Mouse (Mus musculus) myocyte (in vitro differentiated cells): ENCODE data around the gene Psmf1. TPM values are rescaled to one million over a fixed set of nuclear protein-coding genes. Genes with fewer than 3 reads are reported as not detected.

Source experiments
- H3K27me3 ChIP-seq: one replicate; pipeline ENCODE4 v1.6.1; 2011; ENCODE audit not compliant: control insufficient read depth, insufficient read depth, insufficient read length
- H3K36me3 ChIP-seq: one replicate; pipeline ENCODE4 v1.6.1; 2011; ENCODE audit not compliant: control insufficient read depth, insufficient read depth
- H3K4me2 ChIP-seq: one replicate; pipeline ENCODE4 v1.6.1; 2011; ENCODE audit warnings: low read depth, control low read depth
- H3K4me3 ChIP-seq: one replicate; pipeline ENCODE4 v1.5.1; 2011; ENCODE audit warnings: mild to moderate bottlenecking, control low read depth, moderate library complexity
- H3K79me2 ChIP-seq: one replicate; pipeline ENCODE4 v1.6.1; 2011; ENCODE audit not compliant: control insufficient read depth, insufficient read depth
- H3ac ChIP-seq: one replicate; pipeline ENCODE4 v1.6.1; 2011; ENCODE audit not compliant: control insufficient read depth, insufficient read length
- CEBPB ChIP-seq: IDR thresholded peaks from 2 replicates; pipeline ENCODE4 v1.6.1; 2011; ENCODE audit warnings: mild to moderate bottlenecking, moderate library complexity; ENCODE audit not compliant: poor library complexity, insufficient read depth, severe bottlenecking
- E2F4 ChIP-seq: IDR thresholded peaks from one replicate; pipeline ENCODE4 v1.6.1; 2011; ENCODE audit warnings: mild to moderate bottlenecking, control low read depth, moderate library complexity; ENCODE audit not compliant: insufficient read depth
- MAX ChIP-seq: IDR thresholded peaks from one replicate; pipeline ENCODE4 v1.6.1; 2011; ENCODE audit warnings: low read depth, mild to moderate bottlenecking, control low read depth
- MYOD1 ChIP-seq, 3 experiments: IDR thresholded peaks; one replicate each; pipeline ENCODE4 v1.6.1; 2011; ENCODE audit warnings: control low read depth in 2 of 3, low read depth in 2 of 3, mild to moderate bottlenecking in 2 of 3, moderate library complexity in 1 of 3; ENCODE audit not compliant: insufficient read length in 2 of 3, control insufficient read depth in 1 of 3
- MYOG ChIP-seq, 3 experiments: IDR thresholded peaks; one replicate each; pipeline ENCODE4 v1.6.1; 2011; ENCODE audit warnings: control low read depth in 2 of 3, low read depth in 2 of 3, mild to moderate bottlenecking in 2 of 3; ENCODE audit not compliant: insufficient read length in 2 of 3, control insufficient read depth in 1 of 3, insufficient read depth in 1 of 3
- POLR2A ChIP-seq: IDR thresholded peaks from one replicate; pipeline ENCODE4 v1.6.1; 2011; ENCODE audit warnings: low read depth, mild to moderate bottlenecking, control low read depth, moderate library complexity; ENCODE audit not compliant: insufficient read length
- POLR2AphosphoS2 ChIP-seq: IDR thresholded peaks from one replicate; pipeline ENCODE4 v1.6.1; 2011; ENCODE audit warnings: low read depth, control low read depth; ENCODE audit not compliant: insufficient read length
- REST ChIP-seq: IDR thresholded peaks from one replicate; pipeline ENCODE4 v1.6.1; 2011; ENCODE audit warnings: mild to moderate bottlenecking, control low read depth, moderate library complexity; ENCODE audit not compliant: insufficient read depth, insufficient read length
- SRF ChIP-seq: IDR thresholded peaks from one replicate; pipeline ENCODE4 v1.6.1; 2011; ENCODE audit warnings: low read depth; ENCODE audit not compliant: control insufficient read depth, insufficient read length
- TCF12 ChIP-seq: IDR thresholded peaks from one replicate; pipeline ENCODE4 v1.6.1; 2011; ENCODE audit warnings: mild to moderate bottlenecking, control low read depth; ENCODE audit not compliant: poor library complexity, insufficient read depth, severe bottlenecking
- TCF3 ChIP-seq: IDR thresholded peaks from one replicate; pipeline ENCODE4 v1.6.1; 2011; ENCODE audit warnings: low read depth, control low read depth; ENCODE audit not compliant: insufficient read length
- USF1 ChIP-seq: IDR thresholded peaks from one replicate; pipeline ENCODE4 v1.6.1; 2011; ENCODE audit warnings: low read depth, mild to moderate bottlenecking, control low read depth, moderate library complexity
- polyA plus RNA-seq: library from polyadenylated mRNA; unstranded; fragments of >200 nt; fragmentation: generic; extraction: Trizol; gene quantifications from one replicate; pipeline ENCODE4 v1.2.1, GENCODE M21; 2012; ENCODE audit warnings: missing spikeins

The Psmf1 gene
- polyA plus RNA-seq, 1 experiment = 22.8 TPM

DNA sequence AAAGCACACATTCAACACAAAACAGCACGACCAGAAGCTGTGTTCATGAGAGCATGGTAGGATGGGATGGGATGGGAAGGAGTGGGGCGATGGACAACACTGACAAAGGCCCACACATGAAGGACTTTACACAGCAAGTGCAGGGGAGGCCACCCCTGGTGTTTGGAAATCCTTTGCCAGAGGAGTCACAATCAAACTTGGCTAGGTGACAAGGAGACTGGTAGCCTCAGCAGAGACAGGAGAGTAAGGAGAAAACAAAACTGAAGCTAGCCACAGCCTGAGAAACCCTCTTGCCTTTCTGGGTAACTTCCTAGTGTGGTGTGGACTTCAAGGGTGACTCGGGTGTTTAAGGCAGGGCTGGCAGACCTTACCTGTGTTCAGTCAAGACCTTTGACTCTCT, 4.9 kb downstream of the Psmf1 start:
- Histone ChIP-seq H3K4me3 (no peak overlapping the region), H3K36me3 (no peaks in the 10 kb centered on the region), H3K4me2 (no peak overlapping the region), H3ac (no peak overlapping the region), H3K79me2 (peaks cover 31% of the 10 kb centered on the region), H3K27me3 (no peaks in the 10 kb centered on the region)
- TF ChIP-seq USF1 = no peak
- no peak for TF ChIP-seq REST
- TF ChIP-seq E2F4 = no peak
- TF ChIP-seq CEBPB = no peak
- TF ChIP-seq POLR2AphosphoS2 = no peak
- no peak for TF ChIP-seq MAX
- TF ChIP-seq TCF12 = no peak
- no peak for TF ChIP-seq MYOG (IDR thresholded peaks at IDR 0.05; ENCODE audit: control insufficient read depth in 1 of 3, insufficient read depth in 1 of 3, insufficient read length in 2 of 3, low read depth in 2 of 3)
- no peak for TF ChIP-seq TCF3
- TF ChIP-seq SRF = no peak
- TF ChIP-seq POLR2A = no peak
- no peak for TF ChIP-seq MYOD1 (IDR thresholded peaks at IDR 0.05; ENCODE audit: control insufficient read depth in 1 of 3, insufficient read length in 2 of 3, low read depth in 2 of 3)

DNA sequence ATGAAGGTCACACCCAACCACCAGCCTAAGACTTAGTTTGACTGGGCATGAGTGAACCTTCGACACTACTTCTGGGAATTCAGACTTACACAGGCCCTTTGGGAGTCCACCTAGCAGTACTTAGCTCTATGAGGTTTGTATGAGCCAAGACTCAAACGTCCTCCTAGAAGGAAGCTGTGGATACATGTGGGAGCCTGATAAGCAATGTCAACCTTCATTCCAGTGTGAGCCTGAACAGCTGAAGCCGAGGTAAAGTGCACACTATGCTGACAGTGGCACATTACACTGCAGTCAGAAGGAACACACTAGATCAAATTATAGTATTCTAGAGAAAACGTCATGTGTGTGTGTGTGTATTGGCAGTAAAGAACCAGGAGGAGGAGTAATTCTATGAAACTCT, 5.5 kb downstream of the Psmf1 start:
- no peaks in the 10 kb centered on the region for H3K27me3 ChIP-seq
- H3K79me2 ChIP-seq = peaks cover 31% of the 10 kb centered on the region
- H3K36me3 ChIP-seq = no peaks in the 10 kb centered on the region
- no peak overlapping the region for H3K4me3 ChIP-seq
- H3ac ChIP-seq = no peak overlapping the region
- H3K4me2 ChIP-seq = no peak overlapping the region
- no peak for TF ChIP-seq POLR2AphosphoS2
- no peak for TF ChIP-seq MAX
- no peak for TF ChIP-seq MYOG (IDR thresholded peaks at IDR 0.05; ENCODE audit: control insufficient read depth in 1 of 3, insufficient read depth in 1 of 3, insufficient read length in 2 of 3, low read depth in 2 of 3)
- no peak for TF ChIP-seq E2F4

DNA sequence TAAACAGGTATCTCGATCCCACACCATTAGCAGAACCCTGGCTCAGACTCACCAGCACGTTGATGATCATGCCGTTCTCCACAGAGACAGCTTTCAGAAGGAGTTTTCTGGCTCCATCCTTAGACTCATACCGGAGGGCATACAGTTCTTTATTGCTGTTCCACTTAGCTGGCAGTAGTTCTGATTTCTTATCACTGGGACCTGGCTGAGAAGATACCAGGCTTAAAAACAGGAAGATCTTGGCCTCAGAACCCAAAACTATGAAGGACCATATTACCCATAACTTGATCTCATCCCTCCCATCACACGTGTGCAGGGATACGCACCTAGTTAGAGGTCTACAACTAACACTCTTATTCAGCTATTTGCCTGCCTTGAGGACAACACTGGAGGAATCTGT, 8.6 kb downstream of the Psmf1 start:
- H3K27me3 ChIP-seq = no peaks in the 10 kb centered on the region

DNA sequence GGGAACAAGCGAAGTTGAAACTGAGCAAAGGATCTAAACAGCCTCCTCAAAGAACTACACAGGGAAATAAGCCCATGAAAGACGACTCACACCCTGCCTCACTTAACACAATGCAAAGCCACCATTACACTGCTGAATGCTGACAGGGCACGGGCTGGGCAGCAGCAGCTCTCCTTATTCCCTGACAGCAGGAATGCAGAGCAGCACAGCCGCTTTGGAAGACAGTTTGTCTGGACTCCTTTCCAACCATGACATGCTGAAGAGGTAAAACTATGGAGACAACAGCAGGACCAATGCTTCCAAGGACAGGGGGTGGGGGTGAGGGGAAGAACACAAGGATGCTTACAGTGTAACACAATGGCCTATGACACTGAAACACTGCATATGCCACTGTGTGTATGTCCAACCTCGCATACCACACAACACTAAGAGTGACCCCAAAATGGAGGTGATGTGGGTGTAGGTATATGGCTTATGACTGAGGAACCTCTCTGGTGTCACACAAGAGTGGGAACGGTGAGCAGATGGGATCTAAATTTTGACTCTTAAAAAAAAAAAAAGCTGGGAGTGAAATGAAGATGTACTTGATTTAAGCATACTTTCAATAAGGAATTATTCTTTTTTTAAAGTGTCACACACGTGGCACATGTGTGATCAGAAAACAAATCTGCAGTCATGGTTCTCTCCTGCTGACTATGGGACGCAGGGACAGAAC, 10.7 kb downstream of the Psmf1 start:
- Histone ChIP-seq H3K36me3 (peaks cover 10% of the 10 kb centered on the region), H3ac (no peak overlapping the region), H3K27me3 (no peaks in the 10 kb centered on the region), H3K4me2 (no peak overlapping the region), H3K79me2 (peaks cover 9% of the 10 kb centered on the region), H3K4me3 (no peak overlapping the region)
- TF ChIP-seq TCF3 (no peak), MAX (no peak), TCF12 (no peak), CEBPB (no peak), MYOG (IDR thresholded peaks at IDR 0.05; ENCODE audit: control insufficient read depth in 1 of 3, insufficient read depth in 1 of 3, insufficient read length in 2 of 3, low read depth in 2 of 3) (no peak)

More for the DNA sequence above, 8.6 kb downstream of the Psmf1 start:
- Histone ChIP-seq H3K36me3 (no peaks in the 10 kb centered on the region), H3K79me2 (peaks cover 25% of the 10 kb centered on the region), H3ac (no peak overlapping the region), H3K4me3 (no peak overlapping the region), H3K4me2 (no peak overlapping the region)
- no peak for TF ChIP-seq USF1
- TF ChIP-seq E2F4 = no peak
- TF ChIP-seq MYOG (IDR thresholded peaks at IDR 0.05; ENCODE audit: control insufficient read depth in 1 of 3, insufficient read depth in 1 of 3, insufficient read length in 2 of 3, low read depth in 2 of 3) = no peak
- no peak for TF ChIP-seq TCF3
- TF ChIP-seq POLR2AphosphoS2 = no peak
- no peak for TF ChIP-seq MYOD1 (IDR thresholded peaks at IDR 0.05; ENCODE audit: control insufficient read depth in 1 of 3, insufficient read length in 2 of 3, low read depth in 2 of 3)
- TF ChIP-seq SRF = no peak
- TF ChIP-seq CEBPB = no peak
- TF ChIP-seq REST = no peak
- TF ChIP-seq TCF12 = no peak
- no peak for TF ChIP-seq POLR2A
- TF ChIP-seq MAX = no peak

DNA sequence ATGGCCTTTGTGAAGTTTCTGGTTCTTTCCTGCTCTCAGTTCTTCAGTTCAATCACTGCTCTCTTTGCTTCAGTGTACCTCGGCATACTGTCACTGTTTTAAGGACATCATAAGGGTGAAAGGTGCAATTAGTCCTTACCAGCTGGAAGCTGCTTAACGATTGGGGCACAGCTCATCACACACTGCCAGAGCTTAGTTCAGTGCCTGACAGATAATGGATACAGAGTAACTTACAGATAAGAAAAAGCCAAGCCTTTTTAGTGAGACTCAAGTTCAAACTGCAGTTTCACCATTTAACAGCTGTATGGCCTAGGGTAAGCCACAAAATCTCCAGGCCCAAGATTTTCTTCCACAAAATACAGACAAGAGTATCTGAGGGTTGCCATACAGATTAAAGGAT, 19.9 kb downstream of the Psmf1 start:
- no peak for TF ChIP-seq MYOG (IDR thresholded peaks at IDR 0.05; ENCODE audit: control insufficient read depth in 1 of 3, insufficient read depth in 1 of 3, insufficient read length in 2 of 3, low read depth in 2 of 3)
- no peak for TF ChIP-seq CEBPB
- no peak for TF ChIP-seq POLR2AphosphoS2
- no peak for TF ChIP-seq REST
- TF ChIP-seq E2F4 = no peak
- TF ChIP-seq USF1 = no peak
- no peak for TF ChIP-seq MAX
- TF ChIP-seq SRF = no peak
- TF ChIP-seq MYOD1 (IDR thresholded peaks at IDR 0.05; ENCODE audit: control insufficient read depth in 1 of 3, insufficient read length in 2 of 3, low read depth in 2 of 3) = no peak
- TF ChIP-seq TCF3 = no peak
- no peak for TF ChIP-seq POLR2A
- TF ChIP-seq TCF12 = no peak
- Histone ChIP-seq H3K79me2 (no peaks in the 10 kb centered on the region), H3K4me3 (no peak overlapping the region), H3K4me2 (no peak overlapping the region), H3ac (no peak overlapping the region), H3K36me3 (peaks cover 66% of the 10 kb centered on the region), H3K27me3 (no peaks in the 10 kb centered on the region)
